Mouse (Mus musculus) midbrain, embryonic 16.5 days (tissue): ENCODE data around the gene Megf8. TPM values are rescaled to one million over a fixed set of nuclear protein-coding genes. Genes with fewer than 3 reads are reported as not detected.

Experiments
- ATAC-seq: fragments of 200-750 bp; cut with Nextera tagmentation; 2 replicates; pipeline ENCODE4 v1.8.0; 2017; ENCODE audit warnings: moderate TSS enrichment
- H3K27ac ChIP-seq: fragments of 300-500 bp; sonication (generic); 2 replicates; pipeline ENCODE4 v1.5.1; 2014; ENCODE audit warnings: mild to moderate bottlenecking, low read length, mixed read lengths
- H3K27me3 ChIP-seq: fragments of 300-500 bp; sonication (generic); 2 replicates; pipeline ENCODE4 v1.6.1; 2014; ENCODE audit warnings: low read depth, low read length, mixed read lengths; ENCODE audit not compliant: control insufficient read depth, insufficient read depth
- H3K36me3 ChIP-seq: fragments of 300-500 bp; sonication (generic); 2 replicates; pipeline ENCODE4 v1.6.1; 2014; ENCODE audit warnings: mild to moderate bottlenecking, low read length, moderate library complexity, mixed read lengths; ENCODE audit not compliant: control insufficient read depth, insufficient read depth
- H3K4me1 ChIP-seq: fragments of 300-500 bp; sonication (generic); 2 replicates; pipeline ENCODE4 v1.6.1; 2014; ENCODE audit warnings: mild to moderate bottlenecking, low read length, mixed read lengths; ENCODE audit not compliant: control insufficient read depth, insufficient read depth
- H3K4me2 ChIP-seq: fragments of 300-500 bp; sonication (generic); 2 replicates; pipeline ENCODE4 v1.6.1; 2014; ENCODE audit warnings: mild to moderate bottlenecking, low read length, mixed read lengths
- H3K4me3 ChIP-seq: fragments of 300-500 bp; sonication (generic); 2 replicates; pipeline ENCODE4 v1.5.1; 2014; ENCODE audit warnings: low read depth, mild to moderate bottlenecking, low read length, moderate library complexity, mixed read lengths
- H3K9ac ChIP-seq: fragments of 300-500 bp; sonication (generic); 2 replicates; pipeline ENCODE4 v1.6.1; 2014; ENCODE audit warnings: low read depth, low read length, mixed read lengths
- H3K9me3 ChIP-seq: fragments of 300-500 bp; sonication (generic); replicated peaks from 2 replicates; pipeline ENCODE4 v1.6.1; 2014; ENCODE audit warnings: mild to moderate bottlenecking, low read length, mixed read lengths; ENCODE audit not compliant: control insufficient read depth, poor library complexity, severe bottlenecking
- WGBS: fragments of 180-500 bp; shearing (Covaris S2); extraction: QIAGEN DNeasy Blood & Tissue Kit; methylation state at CpG from one replicate; pipeline ENCODE4 v1.1.7; 2014; 5-methylcytosine and 5-hydroxymethylcytosine counted together
- polyA plus RNA-seq: library from polyadenylated mRNA; unstranded; fragments of >200 nt; fragmentation: Nextera tagmentation; extraction: Ambion mirVana; gene quantifications from 2 replicates; pipeline ENCODE4 v1.2.1, GENCODE M21; 2015

Gene Megf8
- polyA plus RNA-seq, 1 experiment from 2014 or later: 23.2 TPM

DNA sequence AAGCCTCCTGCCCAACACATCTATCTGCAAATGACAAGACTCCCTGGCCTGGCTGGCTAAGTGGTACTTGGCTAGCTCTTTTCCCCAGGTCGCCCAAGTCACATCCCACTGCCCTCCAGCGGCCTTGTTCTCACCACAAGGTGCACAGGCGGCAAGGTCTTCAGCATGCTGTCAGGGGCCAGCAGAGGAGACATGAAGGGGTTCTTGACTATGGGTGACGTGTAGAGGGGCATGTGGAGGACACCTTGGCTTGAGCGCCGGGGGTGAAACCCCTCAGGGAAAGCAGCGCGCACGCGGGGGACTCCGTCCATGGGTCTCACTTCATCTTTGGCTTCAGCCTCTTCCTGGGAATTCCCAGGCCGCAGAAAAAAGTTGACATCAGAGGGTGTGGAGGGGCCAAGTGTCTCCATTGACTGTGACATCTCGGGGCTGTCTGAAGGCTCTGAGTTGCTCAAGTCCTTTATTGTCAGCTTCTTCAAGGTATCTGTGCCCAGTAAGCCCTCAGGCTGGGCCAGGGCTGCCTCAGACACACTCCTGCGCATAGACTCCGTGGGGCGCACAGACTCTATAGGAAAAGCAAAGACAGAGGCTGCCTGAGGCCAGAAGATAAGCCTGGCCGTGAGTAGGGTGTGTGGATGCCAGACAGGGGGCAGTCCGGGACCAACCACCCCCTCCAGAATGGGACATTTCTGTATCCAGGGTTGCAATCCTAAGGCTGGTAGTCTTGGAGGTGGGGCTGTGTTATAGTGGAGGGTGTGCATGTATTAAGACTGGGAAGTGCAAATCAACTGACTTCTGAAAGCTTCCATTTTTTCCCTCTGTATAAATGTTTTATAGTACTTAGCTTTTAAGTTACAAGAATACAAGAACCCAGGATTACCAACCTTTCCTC, 63.7 kb downstream of the Megf8 start:
- H3K36me3 ChIP-seq: peaks cover 12% of the 10 kb centered on the region
- H3K27ac ChIP-seq: no peak overlapping the region
- 64% methylated on average over 18 of the region's 18 CpGs for WGBS
- H3K4me3 ChIP-seq: no peak overlapping the region
- peaks cover 12% of the 10 kb centered on the region for H3K4me1 ChIP-seq
- no peak for ATAC-seq
- no peaks in the 10 kb centered on the region for H3K27me3 ChIP-seq
- H3K9ac ChIP-seq: peak overlapping the region; percentile 17; the same call in 1 of the 2 replicates
- no peaks in the 10 kb centered on the region for H3K9me3 ChIP-seq
- H3K4me2 ChIP-seq: no peak overlapping the region; the same call in 1 of the 2 replicates

DNA sequence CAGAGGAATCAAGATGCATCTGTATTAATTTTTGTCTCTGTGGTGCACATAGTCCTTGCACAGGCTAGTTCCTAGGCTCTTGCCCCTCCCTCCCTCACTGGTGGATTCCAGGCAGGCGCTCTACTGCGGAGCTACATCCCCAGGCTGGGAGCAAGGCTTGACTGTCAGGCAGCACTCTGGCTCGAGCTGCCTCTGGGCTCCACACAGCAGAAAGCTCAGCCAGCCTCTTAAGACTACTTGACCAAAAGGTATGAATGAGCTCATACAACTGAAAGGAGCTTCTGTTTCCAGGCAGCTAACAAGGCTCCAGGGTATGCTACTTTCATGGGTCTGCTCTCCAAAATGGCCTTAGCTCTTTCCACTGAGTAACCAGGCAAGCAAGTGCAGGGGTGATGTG, 64.3 kb downstream of the Megf8 start:
- Histone ChIP-seq H3K4me1 (peaks cover 12% of the 10 kb centered on the region), H3K36me3 (peaks cover 12% of the 10 kb centered on the region), H3K27me3 (no peaks in the 10 kb centered on the region), H3K9me3 (no peaks in the 10 kb centered on the region), H3K4me2 (no peak overlapping the region), H3K27ac (no peak overlapping the region), H3K9ac (no peak overlapping the region), H3K4me3 (no peak overlapping the region)
- ATAC-seq: no peak
- 22% methylated on average over 3 of the region's 3 CpGs for WGBS

DNA sequence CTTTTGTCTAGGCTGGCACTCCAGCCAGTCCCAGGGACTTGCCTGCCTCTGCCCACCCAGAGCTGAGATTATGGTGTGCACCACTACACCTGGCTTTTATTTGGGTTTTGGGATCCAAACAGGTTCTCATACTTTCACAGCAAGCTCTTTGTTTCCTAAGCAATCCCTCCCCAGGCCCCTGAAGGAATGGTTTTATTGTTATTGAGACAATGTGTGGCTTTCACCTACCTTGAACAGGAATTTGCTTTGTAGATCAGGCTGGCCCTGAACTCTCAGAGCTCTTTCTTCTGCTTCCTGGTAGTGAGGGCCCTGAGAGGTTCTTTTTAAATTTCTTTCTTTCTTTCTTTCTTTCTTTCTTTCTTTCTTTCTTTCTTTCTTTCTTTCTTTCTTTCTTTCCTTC, 65.6 kb downstream of the Megf8 start:
- Histone ChIP-seq H3K27me3 (no peaks in the 10 kb centered on the region), H3K9ac (no peak overlapping the region), H3K4me1 (peaks cover 8% of the 10 kb centered on the region), H3K9me3 (no peaks in the 10 kb centered on the region), H3K27ac (no peak overlapping the region), H3K4me3 (no peak overlapping the region), H3K36me3 (peaks cover 15% of the 10 kb centered on the region), H3K4me2 (no peak overlapping the region)
- no peak for ATAC-seq

DNA sequence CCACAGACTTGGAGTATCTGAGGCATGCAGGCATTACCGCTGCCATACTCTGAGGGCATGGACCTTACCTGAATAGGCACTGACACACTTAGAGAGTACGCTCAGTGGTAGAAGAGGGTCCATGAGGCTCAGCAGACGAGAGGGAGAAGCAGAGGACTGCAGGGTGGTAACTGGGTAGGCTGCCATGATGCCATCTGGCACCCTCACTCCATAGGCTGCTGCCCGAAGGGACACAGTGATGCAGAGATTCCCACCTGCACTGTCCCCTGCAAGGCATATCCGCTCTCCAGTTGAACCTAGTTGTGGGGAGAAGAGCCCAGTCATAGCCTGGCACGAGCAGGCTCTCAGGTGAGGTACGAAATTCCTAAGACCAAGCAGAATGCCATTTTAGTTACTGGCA, 66.4 kb downstream of the Megf8 start:
- H3K36me3 ChIP-seq: peaks cover 22% of the 10 kb centered on the region
- H3K4me1 ChIP-seq: peaks cover 8% of the 10 kb centered on the region
- H3K9me3 ChIP-seq: no peaks in the 10 kb centered on the region
- H3K4me2 ChIP-seq: no peak overlapping the region
- H3K27ac ChIP-seq: no peak overlapping the region
- WGBS: 92% methylated on average over 7 of the region's 7 CpGs
- H3K27me3 ChIP-seq: no peaks in the 10 kb centered on the region
- no peak for ATAC-seq
- no peak overlapping the region for H3K4me3 ChIP-seq
- H3K9ac ChIP-seq: no peak overlapping the region

DNA sequence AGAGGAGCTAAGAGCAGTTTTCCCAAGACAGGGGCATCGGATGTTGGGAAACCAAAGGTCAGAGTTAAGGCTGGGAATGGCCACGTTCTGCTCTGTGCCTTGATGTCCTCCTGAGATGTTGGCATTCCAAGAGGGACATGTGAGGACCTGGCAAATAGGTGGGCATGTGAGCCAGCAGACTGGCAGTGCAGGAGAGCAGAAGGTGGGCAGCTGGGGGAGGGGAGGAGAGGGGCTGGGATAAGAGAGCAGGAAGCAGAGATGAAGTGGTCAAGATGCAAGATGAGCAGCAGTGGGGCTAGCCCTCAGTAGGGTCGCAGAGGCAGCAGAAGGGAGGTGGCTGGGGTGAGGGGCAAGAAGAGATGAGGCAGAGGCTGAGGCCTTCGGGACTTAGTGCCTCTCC, 66.9 kb downstream of the Megf8 start:
- Histone ChIP-seq H3K4me1 (peaks cover 8% of the 10 kb centered on the region), H3K9me3 (no peaks in the 10 kb centered on the region), H3K4me2 (no peak overlapping the region), H3K27me3 (no peaks in the 10 kb centered on the region), H3K4me3 (no peak overlapping the region), H3K27ac (no peak overlapping the region), H3K36me3 (peaks cover 23% of the 10 kb centered on the region), H3K9ac (no peak overlapping the region)
- WGBS: 81% methylated on average over 4 of the region's 4 CpGs
- ATAC-seq: no peak

DNA sequence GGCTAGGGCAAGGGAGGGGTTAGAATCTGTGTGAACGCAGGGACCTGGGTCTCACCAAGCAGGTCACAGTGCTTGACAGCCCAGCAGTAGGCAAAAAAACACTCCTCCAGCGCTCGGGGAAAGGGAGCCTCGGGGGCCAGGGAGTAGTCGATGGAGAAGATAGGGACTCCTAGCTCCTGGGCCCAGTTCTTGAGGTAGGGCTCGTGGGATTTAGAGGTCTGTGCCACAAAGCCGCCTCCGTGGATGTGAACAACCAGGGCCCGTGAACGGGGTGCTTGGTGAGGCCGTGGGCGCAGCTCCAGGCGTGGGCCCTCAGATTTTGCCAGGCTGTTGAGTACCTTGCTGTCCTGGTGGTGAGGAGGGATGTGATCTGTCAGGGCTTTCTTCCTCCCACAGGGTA, 67.4 kb downstream of the Megf8 start:
- no peak for ATAC-seq
- Histone ChIP-seq H3K27me3 (no peaks in the 10 kb centered on the region), H3K9ac (no peak overlapping the region), H3K4me3 (no peak overlapping the region), H3K36me3 (peaks cover 23% of the 10 kb centered on the region), H3K27ac (no peak overlapping the region), H3K9me3 (no peaks in the 10 kb centered on the region), H3K4me1 (peaks cover 6% of the 10 kb centered on the region), H3K4me2 (no peak overlapping the region)
- WGBS: 90% methylated on average over 13 of the region's 13 CpGs

DNA sequence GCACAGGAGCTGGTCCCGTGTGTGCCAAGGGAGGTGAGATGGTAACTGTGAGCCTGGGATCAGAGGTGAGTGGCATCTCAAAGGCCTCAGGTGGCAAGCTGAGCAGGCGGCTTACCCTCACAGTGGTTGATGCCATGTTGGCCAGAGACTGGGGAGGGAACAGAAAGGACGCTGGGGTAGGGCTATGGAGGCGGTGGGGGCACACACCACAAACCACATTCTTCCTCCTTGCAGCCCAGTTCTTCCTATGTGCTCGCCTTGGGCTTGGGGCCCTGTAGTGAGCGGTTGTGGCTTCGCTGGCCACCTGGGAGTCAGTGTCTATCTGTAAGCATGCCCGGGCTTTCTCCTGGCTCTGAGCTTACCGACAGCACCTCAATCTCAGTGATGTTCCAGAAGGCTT, 67.9 kb downstream of the Megf8 start:
- H3K4me2 ChIP-seq: no peak overlapping the region
- no peaks in the 10 kb centered on the region for H3K9me3 ChIP-seq
- ATAC-seq: no peak
- H3K36me3 ChIP-seq: peaks cover 23% of the 10 kb centered on the region
- peaks cover 2% of the 10 kb centered on the region for H3K4me1 ChIP-seq
- H3K27me3 ChIP-seq: no peaks in the 10 kb centered on the region
- no peak overlapping the region for H3K9ac ChIP-seq
- no peak overlapping the region for H3K27ac ChIP-seq
- WGBS: 92% methylated on average over 9 of the region's 9 CpGs
- no peak overlapping the region for H3K4me3 ChIP-seq

DNA sequence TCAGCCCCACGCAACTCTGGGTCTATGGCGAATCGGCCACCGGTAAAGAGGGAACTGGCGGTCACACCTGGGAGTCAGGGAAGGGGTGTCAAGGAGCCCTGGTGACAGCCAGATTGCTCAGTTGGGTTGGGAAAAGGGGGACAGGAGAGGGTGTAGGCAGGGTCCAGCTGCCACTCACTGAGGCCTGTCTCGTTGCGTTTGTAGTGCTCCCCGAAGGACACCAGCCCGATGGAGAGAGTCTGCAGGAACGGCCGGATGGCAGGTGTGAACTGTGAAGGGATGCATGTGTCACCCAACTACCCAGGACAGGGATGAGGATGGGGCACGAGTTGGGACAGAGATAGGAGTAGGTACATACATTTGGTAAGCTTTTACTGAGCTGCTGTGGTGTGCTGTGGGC, 68.3 kb downstream of the Megf8 start:
- ATAC-seq: no peak
- H3K27ac ChIP-seq: no peak overlapping the region
- WGBS: 93% methylated on average over 12 of the region's 12 CpGs
- no peak overlapping the region for H3K4me3 ChIP-seq
- no peak overlapping the region for H3K9ac ChIP-seq
- H3K9me3 ChIP-seq: no peaks in the 10 kb centered on the region
- peaks cover 23% of the 10 kb centered on the region for H3K36me3 ChIP-seq
- no peaks in the 10 kb centered on the region for H3K27me3 ChIP-seq
- H3K4me2 ChIP-seq: no peak overlapping the region
- peaks cover 2% of the 10 kb centered on the region for H3K4me1 ChIP-seq

DNA sequence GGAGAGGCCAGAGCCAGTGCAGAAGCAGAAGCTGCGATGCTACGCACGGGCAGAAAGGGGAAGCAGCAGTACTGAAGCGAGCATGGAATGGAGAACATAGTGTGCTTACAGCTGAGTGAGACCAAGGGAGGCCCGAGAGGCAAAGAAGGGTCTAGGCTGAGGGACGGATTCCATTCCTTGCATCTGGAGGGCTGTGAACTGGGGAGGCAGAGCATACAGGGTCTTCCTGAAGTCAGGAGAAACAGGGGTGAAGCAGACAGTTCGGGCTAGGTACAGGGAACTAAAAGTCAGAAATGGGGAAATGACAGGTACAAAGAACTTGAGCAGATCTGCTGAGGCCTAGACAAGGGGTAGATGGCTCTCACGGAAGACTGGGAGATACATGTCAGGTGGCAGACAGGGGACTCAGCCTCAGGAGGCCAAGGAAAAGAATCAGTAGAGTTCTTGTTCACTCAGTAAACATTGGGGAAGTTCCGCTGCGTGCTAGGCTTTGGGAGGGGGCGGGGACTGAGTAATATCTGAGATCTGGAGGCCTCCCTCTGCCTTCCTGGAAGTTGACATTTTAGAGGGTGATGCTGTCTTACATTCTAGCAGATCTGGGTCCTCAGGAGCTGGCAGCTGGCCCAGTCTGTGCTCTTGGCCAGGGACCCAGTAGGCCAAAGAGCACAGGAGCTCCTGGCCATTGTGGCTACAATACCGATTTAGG, 69.0 kb downstream of the Megf8 start:
- Histone ChIP-seq H3K9ac (no peak overlapping the region), H3K4me1 (peaks cover 4% of the 10 kb centered on the region), H3K4me3 (no peak overlapping the region), H3K4me2 (no peak overlapping the region), H3K9me3 (no peaks in the 10 kb centered on the region), H3K36me3 (peaks cover 23% of the 10 kb centered on the region), H3K27ac (no peak overlapping the region; the same call in 1 of the 2 replicates), H3K27me3 (no peaks in the 10 kb centered on the region)
- 81% methylated on average over 12 of the region's 12 CpGs for WGBS
- ATAC-seq: no peak
